8 mouse cellular contexts compared by ENCODE assay signal in the genomic region with DNA sequence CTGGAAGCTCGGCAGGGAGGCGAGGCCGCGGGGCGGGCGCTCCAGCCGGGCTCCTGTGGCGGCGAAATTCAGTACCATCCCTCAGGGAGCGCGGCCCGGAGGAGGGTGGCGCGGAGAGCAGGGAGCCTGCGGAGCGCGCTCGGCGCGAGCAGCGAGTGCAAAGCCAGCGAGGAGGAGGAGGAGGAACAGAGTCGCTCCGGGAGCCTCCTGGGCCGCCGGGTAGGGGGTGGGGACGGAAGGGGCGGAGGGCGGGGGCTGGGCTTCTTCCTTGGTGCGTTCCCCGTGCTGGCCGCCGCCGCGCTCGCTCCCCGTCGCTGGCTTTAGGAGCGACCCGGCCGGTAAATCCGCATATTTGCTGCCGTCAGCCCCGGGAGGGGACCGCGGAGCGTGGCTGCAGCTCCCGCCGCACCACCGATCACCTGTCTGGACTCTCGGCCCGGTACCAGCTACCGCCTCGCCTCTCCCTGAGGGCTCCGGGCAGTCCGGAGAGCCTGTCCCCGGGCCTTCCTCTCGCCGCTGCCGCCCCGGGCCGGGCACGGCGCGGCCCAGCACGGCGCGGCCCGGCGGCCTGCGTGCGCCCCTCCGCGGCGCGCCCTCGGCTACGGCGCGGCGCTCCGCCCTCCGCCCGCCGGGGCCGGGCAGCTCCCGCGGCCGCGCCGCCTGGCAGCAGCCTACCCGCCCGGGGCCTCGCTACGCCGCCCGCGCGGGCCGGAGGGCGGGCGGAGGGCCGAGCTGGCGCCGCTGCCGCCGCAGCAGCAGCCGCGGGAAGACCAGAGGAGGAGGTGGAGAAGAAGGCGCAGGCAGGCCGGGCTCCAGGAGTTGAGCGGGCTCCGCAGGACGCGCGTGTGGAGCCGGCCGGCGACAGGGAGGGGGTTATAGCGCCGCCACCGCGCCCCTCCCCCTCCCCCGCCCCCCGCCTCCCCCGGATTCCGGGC. TPM values are rescaled to one million over a fixed set of nuclear protein-coding genes. Genes with fewer than 3 reads are reported as not detected.
DNase-seq lines count a peak whose midpoint lies in the region; ATAC-seq and TF ChIP-seq lines count a peak whose summit lies in the region.

No protein-coding gene starts in this region.

- peak; percentile 62 for ATAC-seq in hindbrain, postnatal 0 days

- under 1% methylated on average over 73 of the region's 127 CpGs for WGBS in hindbrain, postnatal 0 days

- H3K4me1 ChIP-seq in hindbrain, postnatal 0 days (ENCODE audit: insufficient read depth, low read length), result peaks cover 28% of the 10 kb centered on the region
- H3K4me1 ChIP-seq in megakaryocyte, embryonic 14.5 days, result peaks cover 66% of the 10 kb centered on the region

- peak overlapping the region; percentile 88 for H3K27ac ChIP-seq in hindbrain, postnatal 0 days

- DNase-seq in adrenal gland, adult (ENCODE audit: inconsistent age in 2 of 2, low spot score in 1 of 2), result peak; percentile 91 to 96
- DNase-seq in cerebellum, postnatal 25 days, result peak; percentile 74 to 78
- peak; percentile 73 for DNase-seq in gastrocnemius, postnatal 10 days
- DNase-seq in hindbrain, postnatal 0 days (ENCODE audit: low spot score), result peak; percentile 73
- peak; percentile 50 to 72 for DNase-seq in left cerebral cortex, postnatal 14 days (ENCODE audit: low spot score in 2 of 2)
- DNase-seq in right cerebral cortex, postnatal 36 days (ENCODE audit: low spot score in 2 of 2), result peak; percentile 60 to 69
- no peak for DNase-seq in natural killer cell, adult 2 months (ENCODE audit: low spot score in 2 of 2)

- H3K9me3 ChIP-seq in hindbrain, postnatal 0 days (ENCODE audit: low read length), result no peaks in the 10 kb centered on the region
- H3K9me3 ChIP-seq in megakaryocyte, embryonic 14.5 days, result peaks cover 8% of the 10 kb centered on the region

- peak overlapping the region; percentile 71 for H3K4me3 ChIP-seq in hindbrain, postnatal 0 days (ENCODE audit: low read length)
- peak overlapping the region; percentile 91 for H3K4me3 ChIP-seq in megakaryocyte, embryonic 14.5 days (replicated peaks)

- no peaks in the 10 kb centered on the region for H3K36me3 ChIP-seq in hindbrain, postnatal 0 days (ENCODE audit: insufficient read depth, low read length)
- no peaks in the 10 kb centered on the region for H3K36me3 ChIP-seq in megakaryocyte, embryonic 14.5 days (replicated peaks; ENCODE audit: low read length)

- peak overlapping the region; percentile 82 for H3K4me2 ChIP-seq in hindbrain, postnatal 0 days (ENCODE audit: low read depth, low read length)

- H3K9ac ChIP-seq in hindbrain, postnatal 0 days (replicated peaks; ENCODE audit: low read length), result peak overlapping the region; percentile 79

- H3K27me3 ChIP-seq in hindbrain, postnatal 0 days (ENCODE audit: insufficient read depth, low read length), result peaks cover 12% of the 10 kb centered on the region
- H3K27me3 ChIP-seq in megakaryocyte, embryonic 14.5 days (replicated peaks), result peaks cover 99% of the 10 kb centered on the region

- TF ChIP-seq CTCF in hindbrain, postnatal 0 days (IDR thresholded peaks at IDR 0.05; ENCODE audit: low read depth), result no peak; the same call in 1 of the 2 replicates

- intact Hi-C loops in left cerebral cortex, postnatal 14 days (cut with DNase I), result loop anchor here (5.0 to 10.0 kb wide), 4 partner anchors 87 to 180 kb away; no protein-coding TSS in a partner anchor

RNA-seq across cellular contexts. Expression of a gene that starts 2.1 kb away (rescaled TPM):
- total RNA-seq in gastrocnemius, postnatal 10 days (2021), result 10 to 100 TPM; 20.1 to 33.5 TPM
- 49.0 and 54.4 TPM in 2 replicates for total RNA-seq in hindbrain, postnatal 0 days (2014; rRNA removed)
- polyA plus RNA-seq in hindbrain, postnatal 0 days (2015; fragmentation: Nextera tagmentation; extraction: Ambion mirVana), result 41.9 and 47.5 TPM in 2 replicates
- 10 to 100 TPM; 52.1 to 57.9 TPM for total RNA-seq in left cerebral cortex, postnatal 14 days (2021)
- 18.0 and 19.1 TPM in 2 replicates for polyA plus RNA-seq in megakaryocyte, embryonic 14.5 days (2012; ENCODE audit: insufficient read depth, low replicate concordance)

Comparison
In these comparisons a context has a peak if more than half of its experiments do, and no peak if none do; other contexts are left out.
1. DNase-seq: peak in adrenal gland, adult (2 of 2), cerebellum, postnatal 25 days (2 of 2), gastrocnemius, postnatal 10 days (single experiment), hindbrain, postnatal 0 days (single experiment), left cerebral cortex, postnatal 14 days (2 of 2) and right cerebral cortex, postnatal 36 days (2 of 2); none in natural killer cell, adult 2 months (0 of 2).